Mouse (Mus musculus) layer of hippocampus, adult 8-10 months (tissue): ENCODE data around the gene Prkrip1. TPM values are rescaled to one million over a fixed set of nuclear protein-coding genes. Genes with fewer than 3 reads are reported as not detected.
A peak's percentile ranks its signal among the peaks of the same experiment; 100 is the strongest.
"Not testable (repeated sequence)": the region's sequence is repeated elsewhere in the genome, so short reads cannot be mapped to it uniquely, and the experiment has no call there.

Experiments
- DNase-seq, 2 experiments: peaks; one replicate each; pipeline ENCODE4 v3.0.0; 2022; ENCODE audit warnings: low spot score in 2 of 2
- total RNA-seq, 4 experiments: library from RNA; stranded (reverse); gene quantifications; 2 replicates each; pipeline ENCODE4 v1.2.4; 2022

Gene Prkrip1
- total RNA-seq, 4 experiments from 2014 or later: 28.7 to 36.2 (median 31.5) TPM

DNA sequence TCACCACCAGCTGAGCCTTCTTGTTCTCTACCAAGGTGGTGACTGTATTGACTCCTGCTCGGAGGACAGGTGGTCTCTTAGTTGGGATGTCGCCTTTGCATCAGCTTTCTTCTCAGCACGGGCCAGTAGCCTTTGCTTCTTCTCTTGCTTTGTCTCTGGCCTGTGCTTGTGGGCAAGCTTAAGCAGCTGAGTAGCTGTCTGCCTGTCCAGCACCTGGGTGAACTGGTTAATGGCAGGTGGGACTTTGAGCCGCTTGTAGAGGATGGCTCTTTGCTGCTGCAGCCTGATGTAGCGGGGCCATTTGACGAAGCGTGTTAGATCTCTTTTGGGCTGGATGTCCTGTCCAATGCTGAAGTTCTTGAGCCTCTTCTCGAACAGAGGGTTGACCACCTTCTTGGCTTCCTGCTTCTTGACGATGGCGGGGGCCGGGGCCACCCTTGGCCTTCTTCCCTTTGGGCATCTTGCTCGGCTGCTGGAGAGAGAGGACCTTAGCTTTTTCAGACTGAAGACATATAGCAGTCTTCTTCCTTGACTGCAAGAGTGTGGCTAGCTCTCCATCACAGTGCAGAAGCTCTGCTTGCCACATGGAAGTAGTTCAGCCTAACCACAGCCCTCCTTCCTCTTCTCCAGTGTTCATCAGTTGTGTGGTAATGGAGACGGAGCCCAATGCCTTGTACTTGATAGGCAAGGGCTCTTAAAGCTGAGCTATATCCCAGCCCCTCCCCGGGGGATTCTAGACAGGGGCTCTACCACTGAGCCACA lies 12.8 kb upstream of the Prkrip1 start:
- DNase-seq: not testable (repeated sequence)

GRCm38 (mm10) chr5:136210549-136210948 lies 11.8 kb upstream of the Prkrip1 start:
- no peak for DNase-seq

DNA sequence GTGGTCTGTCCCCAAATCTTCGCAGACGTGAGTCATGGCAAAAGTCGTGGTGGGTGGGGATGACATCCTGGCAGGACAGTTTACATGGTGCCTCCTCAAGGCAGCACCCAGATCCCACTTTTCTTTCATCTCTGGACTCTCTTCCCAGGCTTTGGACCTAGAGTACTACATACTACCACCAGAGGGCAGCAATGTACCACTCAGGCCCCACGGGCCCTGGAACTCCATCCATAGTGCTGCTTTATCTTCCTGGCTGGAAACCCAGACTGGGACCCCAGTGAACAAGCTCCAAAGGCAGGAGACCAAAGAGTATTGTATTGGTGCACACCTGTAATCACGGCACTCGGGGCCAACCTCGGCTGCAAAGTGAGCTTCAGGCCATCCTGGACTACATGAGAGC lies 3.1 kb upstream of the Prkrip1 start:
- peak; percentile 44 to 71 for DNase-seq

GRCm38 (mm10) chr5:136199526-136199925 lies 763 bp upstream of the Prkrip1 start:
- DNase-seq: no peak

GRCm38 (mm10) chr5:136191870-136192269 lies 6.9 kb downstream of the Prkrip1 start:
- no peak for DNase-seq

DNA sequence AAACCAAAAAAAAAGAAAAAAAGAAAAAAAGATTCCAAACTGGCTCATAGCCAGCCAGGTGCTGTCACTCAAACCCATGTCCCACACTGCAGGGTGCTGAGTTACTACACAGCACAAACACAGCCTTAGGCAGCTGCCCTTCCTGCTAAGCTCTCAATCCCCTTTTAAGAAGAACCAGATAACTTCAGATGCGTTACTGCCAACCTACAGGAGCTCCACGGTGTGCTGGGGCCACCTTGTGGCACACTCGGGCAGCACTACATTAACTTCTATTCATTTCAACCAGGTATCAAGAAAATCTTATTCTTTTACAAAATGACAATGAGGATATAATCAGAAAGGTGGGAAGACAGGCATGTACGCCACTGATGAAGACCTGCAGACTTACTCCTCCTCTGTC lies 12.0 kb downstream of the Prkrip1 start:
- peak in 1 of 2 experiments; percentile 58 for DNase-seq

- no peak for DNase-seq
Measured at GRCm38 (mm10) chr5:136183766-136184165, 15.0 kb downstream of the Prkrip1 start.

DNA sequence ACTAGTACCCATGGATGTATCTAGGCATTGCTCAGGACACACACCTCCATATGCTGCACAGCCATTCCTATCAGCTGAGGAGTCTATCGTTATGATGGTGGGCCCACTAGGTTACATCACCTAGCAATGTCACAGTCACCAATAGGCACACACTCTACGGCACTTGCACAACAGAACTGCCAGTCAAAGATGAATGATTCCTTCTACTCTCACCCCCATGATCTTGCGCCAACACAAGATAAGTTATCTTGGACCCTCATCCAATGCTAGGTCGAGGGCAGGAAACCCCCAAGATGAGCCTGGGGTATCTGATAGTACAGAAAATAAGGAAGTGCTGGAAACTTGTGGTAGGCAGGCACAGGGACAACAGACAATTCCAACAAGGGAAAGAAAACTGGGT lies 15.9 kb downstream of the Prkrip1 start:
- no peak for DNase-seq

DNA sequence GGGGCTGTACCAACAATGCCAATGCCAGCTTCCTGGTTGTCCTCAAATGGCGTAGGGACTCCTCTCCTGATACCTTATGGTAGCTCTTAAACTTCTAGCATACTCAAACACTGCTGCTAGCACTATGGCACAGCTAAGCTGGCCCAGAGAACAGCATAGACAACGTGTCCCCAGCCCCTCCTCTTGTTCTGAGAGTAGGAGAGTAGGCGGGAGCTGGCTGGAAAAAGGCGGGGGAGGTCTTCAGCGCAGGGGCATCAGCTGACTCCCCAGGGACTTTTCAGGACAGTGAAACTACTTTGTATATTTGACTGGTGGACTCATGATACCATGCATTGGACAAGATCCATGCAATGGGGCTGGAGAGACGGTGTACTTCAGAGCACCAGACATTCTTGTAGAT lies 16.7 kb downstream of the Prkrip1 start:
- peak in 1 of 2 experiments; percentile 52 for DNase-seq

GRCm38 (mm10) chr5:136181197-136181596 lies 17.6 kb downstream of the Prkrip1 start:
- DNase-seq: no peak

DNA sequence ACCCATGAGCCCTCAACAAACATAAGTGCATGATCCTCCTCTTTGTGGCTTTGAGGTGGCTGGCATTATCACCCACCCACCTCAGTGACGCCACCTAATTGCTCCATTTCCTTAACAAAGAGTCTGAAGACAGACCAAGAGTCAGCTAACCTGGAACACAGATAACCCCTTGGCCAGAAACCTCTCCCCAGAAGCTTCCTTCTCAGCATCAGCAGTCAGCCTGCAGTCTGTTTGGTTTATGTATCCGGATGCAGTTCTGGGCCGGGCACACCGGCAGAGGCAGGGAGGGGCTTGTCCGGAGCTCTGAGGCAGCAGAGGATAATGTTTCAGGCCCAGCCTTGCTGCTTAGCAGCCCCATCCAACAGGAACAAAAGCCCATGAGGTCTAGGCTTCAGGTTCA lies 19.2 kb downstream of the Prkrip1 start:
- no peak for DNase-seq

GRCm38 (mm10) chr5:136173606-136174463 lies 24.9 kb downstream of the Prkrip1 start:
- DNase-seq: peak in 1 of 2 experiments; percentile 67

- no peak for DNase-seq
Measured at GRCm38 (mm10) chr5:136172939-136173338, 25.8 kb downstream of the Prkrip1 start.

GRCm38 (mm10) chr5:136171363-136172341 lies 27.1 kb downstream of the Prkrip1 start:
- no peak for DNase-seq

GRCm38 (mm10) chr5:136170512-136171362 lies 28.0 kb downstream of the Prkrip1 start, which contains the start of gene Orai2:
Gene Orai2, minus strand, starts transcription at chr5:136170713.
- peak; percentile 81 to 83 for DNase-seq

- DNase-seq: no peak
Measured at GRCm38 (mm10) chr5:136169626-136170511, 28.9 kb downstream of the Prkrip1 start.

- no peak for DNase-seq
Measured at GRCm38 (mm10) chr5:136168071-136168470, 30.7 kb downstream of the Prkrip1 start.

- DNase-seq: no peak
Measured at GRCm38 (mm10) chr5:136167296-136167695, 31.5 kb downstream of the Prkrip1 start.

GRCm38 (mm10) chr5:136165246-136165645 lies 33.5 kb downstream of the Prkrip1 start:
- DNase-seq: no peak
